Mouse (Mus musculus) kidney, embryonic 16.5 days (tissue): ENCODE measurements around the gene Tspan9. TPM values are rescaled to one million over a fixed set of nuclear protein-coding genes. Genes with fewer than 3 reads are reported as not detected.
A peak's percentile ranks its signal among the peaks of the same experiment; 100 is the strongest.

Experiments used
- ATAC-seq: fragments of 200-750 bp; cut with Nextera tagmentation; 2 replicates; pipeline ENCODE4 v1.8.0; 2017; ENCODE audit warnings: moderate TSS enrichment; ENCODE audit not compliant: low FRiP score, low TSS enrichment
- H3K27ac ChIP-seq: fragments of 300-500 bp; sonication (generic); 2 replicates; pipeline ENCODE4 v1.5.1; 2014; ENCODE audit warnings: low read length
- H3K27me3 ChIP-seq: fragments of 300-500 bp; sonication (generic); 2 replicates; pipeline ENCODE4 v1.6.1; 2014; ENCODE audit warnings: low read length, control low read depth, mixed read lengths; ENCODE audit not compliant: insufficient read depth
- H3K36me3 ChIP-seq: fragments of 300-500 bp; sonication (generic); 2 replicates; pipeline ENCODE4 v1.6.1; 2014; ENCODE audit warnings: low read length, control low read depth, mixed read lengths; ENCODE audit not compliant: insufficient read depth
- H3K4me1 ChIP-seq: fragments of 300-500 bp; sonication (generic); 2 replicates; pipeline ENCODE4 v1.6.1; 2014; ENCODE audit warnings: low read length, control low read depth, mixed read lengths; ENCODE audit not compliant: insufficient read depth
- H3K4me2 ChIP-seq: fragments of 300-500 bp; sonication (generic); replicated peaks from 2 replicates; pipeline ENCODE4 v1.6.1; 2014; ENCODE audit warnings: low read depth, low read length
- H3K4me3 ChIP-seq: fragments of 300-500 bp; sonication (generic); 2 replicates; pipeline ENCODE4 v1.5.1; 2014; ENCODE audit warnings: mild to moderate bottlenecking, low read length
- H3K9ac ChIP-seq: fragments of 300-500 bp; sonication (generic); replicated peaks from 2 replicates; pipeline ENCODE4 v1.6.1; 2014; ENCODE audit warnings: low read length
- H3K9me3 ChIP-seq: fragments of 300-500 bp; sonication (generic); 2 replicates; pipeline ENCODE4 v1.6.1; 2016; ENCODE audit warnings: low read length, control low read depth
- WGBS: fragments of 180-500 bp; shearing (Covaris S2); extraction: QIAGEN DNeasy Blood & Tissue Kit; methylation state at CpG from one replicate; pipeline ENCODE4 v1.1.7; 2014; 5-methylcytosine and 5-hydroxymethylcytosine counted together
- polyA plus RNA-seq: library from polyadenylated mRNA; unstranded; fragments of >200 nt; fragmentation: Nextera tagmentation; extraction: Ambion mirVana; gene quantifications from 2 replicates; pipeline ENCODE4 v1.2.1, GENCODE M21; 2015

Tspan9 gene
- polyA plus RNA-seq, 1 experiment from 2014 or later, result 147 TPM

DNA sequence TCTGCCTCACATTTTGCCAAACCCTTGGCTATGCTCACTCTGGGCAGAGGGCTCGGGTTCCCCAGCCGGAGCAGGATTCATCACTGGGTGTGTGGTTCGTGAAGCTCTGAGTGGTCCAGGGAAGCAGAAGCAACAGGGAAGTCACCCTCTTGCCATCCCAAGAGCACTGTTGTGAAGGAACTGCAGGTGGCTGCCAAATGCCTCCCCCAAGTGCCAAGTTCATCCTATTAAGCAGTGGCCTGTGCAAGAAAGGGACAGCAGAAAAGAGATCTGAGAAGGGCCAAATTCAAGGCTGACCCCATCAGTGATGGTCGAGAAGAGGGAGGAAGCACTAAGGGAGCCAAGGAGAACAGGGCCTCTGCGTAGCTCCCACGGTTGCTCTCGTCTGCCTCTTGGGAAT, 46.9 kb downstream of the Tspan9 start:
- Histone ChIP-seq H3K4me2 (no peak overlapping the region), H3K27me3 (no peaks in the 10 kb centered on the region), H3K9me3 (no peaks in the 10 kb centered on the region), H3K36me3 (no peaks in the 10 kb centered on the region), H3K4me1 (peaks cover 15% of the 10 kb centered on the region), H3K4me3 (no peak overlapping the region), H3K27ac (no peak overlapping the region), H3K9ac (no peak overlapping the region)
- no peak for ATAC-seq
- 83% methylated on average over 7 of the region's 7 CpGs for WGBS

DNA sequence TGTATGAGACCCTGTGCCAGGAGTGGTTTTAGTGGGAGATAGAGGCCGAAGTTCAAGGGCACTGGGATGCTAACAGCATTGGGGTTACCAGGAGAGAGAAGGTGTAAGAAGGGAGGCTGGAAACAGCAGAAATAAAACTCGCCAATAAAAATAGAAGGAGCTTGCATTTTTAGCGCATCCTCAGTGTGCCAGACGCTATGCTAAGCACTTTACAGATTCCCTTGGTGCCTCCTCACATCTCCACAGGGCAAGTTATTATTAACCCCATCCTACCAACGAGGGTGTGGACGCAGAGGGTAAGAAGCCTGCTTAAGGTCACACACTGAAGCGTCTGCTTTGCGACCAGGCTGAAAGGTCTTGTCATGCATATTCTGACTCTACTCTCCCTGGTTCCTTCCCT, 47.5 kb downstream of the Tspan9 start:
- Histone ChIP-seq H3K9me3 (no peaks in the 10 kb centered on the region), H3K4me3 (no peak overlapping the region), H3K36me3 (no peaks in the 10 kb centered on the region), H3K27ac (no peak overlapping the region), H3K4me1 (peaks cover 20% of the 10 kb centered on the region), H3K4me2 (no peak overlapping the region), H3K27me3 (no peaks in the 10 kb centered on the region), H3K9ac (no peak overlapping the region)
- no peak for ATAC-seq
- WGBS, result 72% methylated on average over 8 of the region's 8 CpGs

DNA sequence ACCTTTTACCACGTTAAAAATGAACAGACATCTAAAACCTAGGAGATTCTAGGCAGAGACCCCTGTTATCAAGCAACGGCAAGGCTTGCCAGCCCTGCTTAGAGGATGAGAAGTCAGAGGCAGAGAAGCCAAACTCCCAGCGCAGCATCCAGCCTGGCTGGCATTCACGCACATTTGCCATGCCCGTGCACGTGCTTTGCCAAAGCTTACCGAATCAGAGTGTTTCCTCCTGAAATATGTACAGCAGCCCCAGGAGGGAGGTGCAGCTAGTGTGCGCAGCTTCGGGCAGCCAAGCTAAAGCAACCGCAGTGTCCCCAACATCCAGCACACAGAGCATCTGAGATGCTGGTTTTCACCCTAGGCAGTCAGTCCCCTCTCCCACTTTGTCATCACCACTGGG, 48.3 kb downstream of the Tspan9 start:
- no peak for ATAC-seq
- peaks cover 26% of the 10 kb centered on the region for H3K4me1 ChIP-seq
- no peaks in the 10 kb centered on the region for H3K9me3 ChIP-seq
- H3K9ac ChIP-seq, result no peak overlapping the region
- 96% methylated on average over 10 of the region's 10 CpGs for WGBS
- H3K4me3 ChIP-seq, result no peak overlapping the region
- no peak overlapping the region for H3K27ac ChIP-seq
- H3K4me2 ChIP-seq, result no peak overlapping the region
- H3K36me3 ChIP-seq, result no peaks in the 10 kb centered on the region
- H3K27me3 ChIP-seq, result no peaks in the 10 kb centered on the region

DNA sequence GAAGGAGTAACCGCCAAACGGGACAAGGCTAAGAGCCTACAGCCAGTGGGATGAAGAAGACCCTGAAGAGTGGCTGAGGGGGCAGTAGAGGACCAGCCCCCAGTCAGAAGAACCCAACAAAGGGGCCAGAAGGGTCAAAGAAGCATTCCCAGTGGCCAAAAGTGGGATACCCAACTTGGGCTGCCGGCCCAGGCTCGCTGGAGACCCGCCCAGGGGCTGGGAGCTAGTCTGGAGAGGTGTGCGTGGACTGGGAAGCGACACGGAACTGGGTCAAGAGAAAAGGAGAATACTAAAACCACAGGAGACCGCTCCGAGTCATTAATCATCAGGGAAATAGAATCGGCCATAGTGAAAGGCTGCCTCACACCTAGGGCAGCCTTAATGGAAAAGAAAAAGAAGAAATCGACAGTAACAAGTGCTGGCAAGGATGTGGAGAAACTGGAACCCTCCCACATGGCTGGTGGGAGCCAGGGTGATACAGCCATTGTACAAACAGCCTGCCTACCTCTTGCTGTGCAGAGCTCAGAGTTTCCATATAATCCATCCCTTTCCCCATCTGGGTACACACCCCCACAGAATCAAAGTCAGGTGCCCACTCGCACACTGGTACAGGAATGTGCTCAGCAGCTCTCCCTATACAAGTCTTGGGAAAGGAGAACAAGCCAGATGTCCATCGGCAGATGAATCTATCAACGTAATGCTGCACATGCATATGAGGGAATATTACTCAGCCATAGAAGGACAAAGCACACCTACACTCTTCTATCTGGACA, 49.4 kb downstream of the Tspan9 start:
- WGBS, result 56% methylated on average over 15 of the region's 15 CpGs
- Histone ChIP-seq H3K27ac (0 out of 2 replicates have a peak overlapping the region, but pooled peaks have one; percentile 11), H3K36me3 (no peaks in the 10 kb centered on the region), H3K4me2 (no peak overlapping the region), H3K4me1 (peaks cover 25% of the 10 kb centered on the region), H3K9me3 (no peaks in the 10 kb centered on the region), H3K4me3 (no peak overlapping the region), H3K27me3 (no peaks in the 10 kb centered on the region), H3K9ac (no peak overlapping the region)
- no peak for ATAC-seq

DNA sequence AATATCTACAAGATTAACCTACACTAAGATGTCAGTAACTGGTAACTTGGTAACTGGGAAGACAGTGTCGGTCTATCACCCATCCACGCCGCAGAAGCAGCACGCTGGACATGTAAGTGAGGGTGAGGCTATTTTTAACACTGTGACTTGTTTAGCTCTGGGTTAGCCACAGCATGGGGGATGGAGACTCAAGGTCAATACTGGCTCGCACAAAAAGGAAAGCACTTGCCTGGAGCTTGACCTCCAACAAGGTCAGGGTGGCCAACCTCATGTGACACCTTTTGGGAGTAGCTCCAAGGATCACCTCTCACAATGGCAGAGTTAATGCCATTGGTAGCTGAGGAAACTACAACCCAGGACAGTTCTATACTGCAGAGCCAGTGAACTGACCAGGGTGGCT, 50.8 kb downstream of the Tspan9 start:
- Histone ChIP-seq H3K4me2 (no peak overlapping the region), H3K9me3 (no peaks in the 10 kb centered on the region), H3K4me1 (peaks cover 38% of the 10 kb centered on the region), H3K27ac (no peak overlapping the region), H3K27me3 (no peaks in the 10 kb centered on the region), H3K9ac (no peak overlapping the region), H3K4me3 (no peak overlapping the region), H3K36me3 (no peaks in the 10 kb centered on the region)
- 84% methylated on average over 5 of the region's 5 CpGs for WGBS
- no peak for ATAC-seq

DNA sequence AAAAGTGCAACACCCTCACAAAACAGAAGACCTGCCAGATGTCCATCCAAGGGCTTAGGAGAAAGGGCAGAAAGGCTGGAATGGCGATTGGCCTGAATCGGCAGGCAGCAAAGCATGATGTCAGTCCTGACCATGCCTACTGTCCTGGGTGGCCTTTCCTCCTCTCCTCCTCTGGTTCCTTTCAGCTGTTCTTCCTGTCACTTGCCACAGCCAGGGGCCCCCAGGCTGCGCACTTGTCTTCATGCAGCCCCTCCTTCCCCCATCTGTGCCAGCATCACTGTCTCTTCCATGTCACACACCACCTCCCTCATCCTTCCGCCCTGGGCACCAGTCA, 51.6 kb downstream of the Tspan9 start:
- Histone ChIP-seq H3K36me3 (no peaks in the 10 kb centered on the region), H3K27ac (no peak overlapping the region), H3K4me1 (peaks cover 38% of the 10 kb centered on the region), H3K9ac (no peak overlapping the region), H3K27me3 (no peaks in the 10 kb centered on the region), H3K4me3 (no peak overlapping the region), H3K9me3 (no peaks in the 10 kb centered on the region), H3K4me2 (no peak overlapping the region)
- no peak for ATAC-seq
- WGBS, result 86% methylated on average over 4 of the region's 4 CpGs

DNA sequence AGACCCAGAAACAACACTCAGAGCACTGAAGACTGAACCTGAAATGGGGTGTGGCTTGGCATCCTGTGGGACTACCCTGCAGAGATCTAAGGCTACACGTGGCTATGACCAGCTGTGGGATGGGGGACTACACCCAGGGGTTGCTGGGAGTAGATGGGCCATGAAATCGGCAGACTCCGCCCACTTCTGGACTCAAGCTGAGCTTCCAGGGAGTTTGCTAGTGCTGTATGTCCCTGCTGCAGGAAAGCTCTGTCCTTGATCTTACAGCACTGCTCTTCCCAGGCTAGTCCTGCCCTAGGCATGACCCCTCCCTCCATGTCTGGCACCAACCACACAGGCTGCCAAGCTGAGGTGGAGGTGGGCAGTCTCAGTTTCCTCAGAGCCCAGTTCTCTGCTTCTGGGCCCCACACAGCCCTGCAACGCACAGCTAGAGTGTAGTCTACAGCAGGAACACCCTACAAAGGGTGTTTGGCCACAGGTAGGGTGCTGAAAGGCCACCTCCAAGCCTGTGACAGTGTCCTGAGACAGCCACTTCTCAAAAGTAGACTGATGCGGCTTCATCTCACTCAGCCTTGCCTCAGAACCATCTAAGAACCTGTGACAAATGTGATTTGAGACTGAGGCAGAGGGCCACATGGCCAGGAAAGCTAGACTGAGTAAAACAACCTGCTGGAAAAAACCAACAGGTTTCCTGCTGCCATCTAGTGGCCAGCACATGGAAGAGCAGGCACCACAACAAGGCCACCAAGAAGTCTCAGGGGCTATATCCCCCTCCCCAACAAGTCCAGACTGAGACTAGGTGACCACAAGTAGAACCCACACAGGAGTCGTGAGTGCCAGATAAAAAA, 52.2 kb downstream of the Tspan9 start:
- Histone ChIP-seq H3K9me3 (no peaks in the 10 kb centered on the region), H3K4me1 (peaks cover 38% of the 10 kb centered on the region), H3K36me3 (no peaks in the 10 kb centered on the region), H3K27me3 (no peaks in the 10 kb centered on the region), H3K4me3 (no peak overlapping the region), H3K27ac (no peak overlapping the region), H3K4me2 (no peak overlapping the region), H3K9ac (no peak overlapping the region)
- WGBS, result 26% methylated on average over 6 of the region's 6 CpGs
- ATAC-seq, result peak; percentile 23; the same call in 1 of the 2 replicates

DNA sequence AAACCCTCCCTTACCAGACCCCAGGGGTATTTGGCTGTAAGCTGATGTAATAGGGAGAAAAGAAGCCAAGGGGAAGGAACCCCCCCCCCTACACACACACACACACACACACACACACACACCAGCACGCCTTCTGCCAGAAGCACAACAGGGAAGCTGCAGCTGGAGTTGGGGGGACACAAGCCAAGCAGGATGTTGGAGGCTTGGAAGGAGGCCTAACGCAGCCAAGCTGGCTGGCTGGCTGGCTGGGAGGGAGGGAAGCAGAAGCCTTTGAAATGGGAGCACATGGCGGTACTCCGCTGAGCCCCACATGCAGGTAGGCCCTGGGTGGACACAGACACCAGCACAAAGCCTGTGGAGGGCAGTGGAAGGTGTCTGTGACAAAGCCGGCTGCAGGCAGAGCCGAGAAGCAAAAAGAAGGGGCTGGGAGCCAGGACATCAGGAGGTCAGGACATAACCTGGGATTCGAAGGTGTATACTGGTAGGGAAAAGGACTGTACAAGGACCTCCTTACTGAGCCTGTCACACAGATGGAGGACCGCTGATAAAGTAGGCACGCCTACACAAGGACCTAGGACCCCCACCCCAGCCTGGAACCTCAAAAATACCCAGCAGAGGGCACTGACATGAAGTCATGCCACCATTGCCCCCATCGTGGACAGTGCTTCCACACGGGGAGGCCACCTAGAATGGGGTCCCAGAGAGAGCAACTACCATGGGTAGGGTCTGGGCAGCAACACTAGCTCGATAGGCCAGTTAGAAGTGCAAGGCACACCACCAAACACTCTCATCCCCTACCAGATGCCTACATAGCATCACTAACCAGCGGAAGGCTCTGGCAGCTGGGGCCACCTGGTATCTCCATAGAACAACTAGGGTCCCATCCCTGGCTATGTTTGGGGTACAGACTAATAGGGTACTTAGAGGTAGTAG, 53.4 kb downstream of the Tspan9 start:
- H3K27me3 ChIP-seq, result no peaks in the 10 kb centered on the region
- H3K4me2 ChIP-seq, result no peak overlapping the region
- no peak overlapping the region; the same call in 1 of the 2 replicates for H3K9ac ChIP-seq
- no peaks in the 10 kb centered on the region for H3K36me3 ChIP-seq
- H3K9me3 ChIP-seq, result no peaks in the 10 kb centered on the region
- no peak overlapping the region for H3K4me3 ChIP-seq
- H3K27ac ChIP-seq, result peak overlapping the region; percentile 43; the same call in 1 of the 2 replicates
- ATAC-seq, result no peak
- H3K4me1 ChIP-seq, result peaks cover 38% of the 10 kb centered on the region
- WGBS, result 71% methylated on average over 13 of the region's 13 CpGs

DNA sequence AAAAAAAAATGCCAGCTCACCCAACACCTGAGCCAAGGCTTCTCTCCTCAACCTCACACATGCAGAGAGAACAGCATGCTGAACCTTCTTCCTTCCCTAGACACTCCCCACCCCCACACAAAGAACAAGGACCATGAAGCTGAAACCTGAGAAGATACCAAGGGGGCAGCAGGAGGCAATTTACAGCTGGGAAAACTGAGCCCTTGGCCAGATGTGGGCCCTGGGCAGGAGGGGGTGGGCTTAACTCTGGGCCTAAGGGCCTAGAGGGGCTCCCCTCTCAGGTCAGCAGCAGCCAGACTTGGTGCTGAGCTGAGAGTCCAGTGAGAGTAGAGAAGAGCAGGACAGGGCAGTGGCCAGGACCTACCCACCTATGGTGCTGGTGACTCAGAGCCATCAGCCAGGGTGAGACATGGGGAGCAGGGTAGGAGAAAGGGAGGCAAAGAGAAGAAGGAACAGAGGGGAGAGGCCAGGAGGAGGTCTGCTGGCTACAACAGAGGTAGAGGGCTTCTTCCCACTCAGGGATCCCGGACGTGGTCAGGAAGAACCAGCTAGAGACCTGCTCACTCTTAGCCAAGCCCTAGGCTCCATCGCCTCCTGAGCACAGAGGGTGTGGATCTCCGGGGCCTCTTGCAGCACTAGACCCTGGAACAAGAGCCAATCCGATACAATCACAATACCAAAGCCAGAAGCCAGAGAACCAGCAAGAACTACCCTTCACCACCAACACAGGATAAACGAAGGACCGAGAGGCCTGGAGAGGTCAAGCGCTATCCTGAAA, 54.5 kb downstream of the Tspan9 start:
- WGBS, result 52% methylated on average over 8 of the region's 8 CpGs
- peak overlapping the region; percentile 50; the same call in 1 of the 2 replicates for H3K27ac ChIP-seq
- H3K9me3 ChIP-seq, result no peaks in the 10 kb centered on the region
- no peaks in the 10 kb centered on the region for H3K27me3 ChIP-seq
- ATAC-seq, result peak; percentile 13
- no peak overlapping the region for H3K4me2 ChIP-seq
- H3K9ac ChIP-seq, result no peak overlapping the region
- peaks cover 37% of the 10 kb centered on the region for H3K4me1 ChIP-seq
- no peak overlapping the region for H3K4me3 ChIP-seq
- H3K36me3 ChIP-seq, result no peaks in the 10 kb centered on the region
